Mouse (Mus musculus): ENCODE measurements at regions not wholly inside any gene's neighbourhood (a gene's known extent, or its start where the extent isn't known, plus 50 kb on each side); places are given as distances from the start of the nearest gene placed in this dataset.

- Histone ChIP-seq H3K27me3 (ENCODE audit: control insufficient read depth, insufficient read depth, low read length) (no peaks in the 10 kb centered on the region), H3K27ac (ENCODE audit: control insufficient read depth, insufficient read depth, low read depth, low read length) (no peak overlapping the region), H3K4me1 (ENCODE audit: control insufficient read depth, insufficient read depth, low read length) (no peaks in the 10 kb centered on the region), H3K36me3 (ENCODE audit: control insufficient read depth, insufficient read depth, low read length) (no peaks in the 10 kb centered on the region), H3K4me3 (ENCODE audit: control insufficient read depth, low read depth, low read length) (no peak overlapping the region)
- TF ChIP-seq CTCF (IDR thresholded peaks at IDR 0.05; ENCODE audit: control insufficient read depth, insufficient read depth, insufficient replicate concordance, low read depth, low read length) (peak; percentile 31; the same call in 1 of the 2 replicates), POLR2A (IDR thresholded peaks at IDR 0.05; ENCODE audit: control insufficient read depth, low read depth, low read length) (no peak)
Measured at GRCm38 (mm10) chr1:174999265-175000200, 77.9 kb upstream of the Grem2 start.

GRCm38 (mm10) chr1:174992520-174992919 lies 70.9 kb upstream of the Grem2 start:
- Histone ChIP-seq H3K27ac (ENCODE audit: control insufficient read depth, insufficient read depth, low read depth, low read length) (no peak overlapping the region), H3K27me3 (ENCODE audit: control insufficient read depth, insufficient read depth, low read length) (no peaks in the 10 kb centered on the region), H3K36me3 (ENCODE audit: control insufficient read depth, insufficient read depth, low read length) (no peaks in the 10 kb centered on the region), H3K4me1 (ENCODE audit: control insufficient read depth, insufficient read depth, low read length) (no peaks in the 10 kb centered on the region), H3K4me3 (ENCODE audit: control insufficient read depth, low read depth, low read length) (no peak overlapping the region)
- TF ChIP-seq POLR2A (IDR thresholded peaks at IDR 0.05; ENCODE audit: control insufficient read depth, low read depth, low read length) (no peak), CTCF (IDR thresholded peaks at IDR 0.05; ENCODE audit: control insufficient read depth, insufficient read depth, insufficient replicate concordance, low read depth, low read length) (no peak)

- H3K27ac ChIP-seq (ENCODE audit: control insufficient read depth, insufficient read depth, low read depth, low read length) = no peak overlapping the region
- H3K36me3 ChIP-seq (ENCODE audit: control insufficient read depth, insufficient read depth, low read length) = no peaks in the 10 kb centered on the region
- no peak overlapping the region for H3K4me3 ChIP-seq (ENCODE audit: control insufficient read depth, low read depth, low read length)
- no peaks in the 10 kb centered on the region for H3K27me3 ChIP-seq (ENCODE audit: control insufficient read depth, insufficient read depth, low read length)
- H3K4me1 ChIP-seq (ENCODE audit: control insufficient read depth, insufficient read depth, low read length) = no peaks in the 10 kb centered on the region
- TF ChIP-seq POLR2A (IDR thresholded peaks at IDR 0.05; ENCODE audit: control insufficient read depth, low read depth, low read length) (no peak), CTCF (IDR thresholded peaks at IDR 0.05; ENCODE audit: control insufficient read depth, insufficient read depth, insufficient replicate concordance, low read depth, low read length) (no peak)
Measured at GRCm38 (mm10) chr1:174988590-174988989, 67.0 kb upstream of the Grem2 start.

DNA sequence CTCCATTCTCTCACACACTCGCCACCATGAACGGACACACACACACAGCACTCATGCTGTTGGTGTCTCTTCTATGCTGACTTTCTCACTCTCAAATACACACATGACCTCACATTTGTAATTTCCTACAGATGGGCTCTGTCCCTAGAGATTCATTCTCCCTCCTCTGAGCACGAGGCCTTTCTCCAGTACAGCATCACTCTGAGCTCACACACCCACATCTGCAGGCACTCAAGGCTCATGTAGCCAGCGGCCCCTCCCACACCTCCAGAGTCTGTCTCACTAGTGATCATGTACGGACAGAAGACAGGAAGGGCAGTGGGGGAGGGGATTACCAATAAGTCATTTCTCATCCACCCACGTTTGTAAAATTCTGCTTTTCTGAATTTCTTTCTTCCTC lies 50.3 kb upstream of the Grem2 start:
- TF ChIP-seq POLR2A (IDR thresholded peaks at IDR 0.05; ENCODE audit: control insufficient read depth, low read depth, low read length) (no peak), CTCF (IDR thresholded peaks at IDR 0.05; ENCODE audit: control insufficient read depth, insufficient read depth, insufficient replicate concordance, low read depth, low read length) (no peak)
- no peak overlapping the region for H3K27ac ChIP-seq (ENCODE audit: control insufficient read depth, insufficient read depth, low read depth, low read length)
- H3K27me3 ChIP-seq (ENCODE audit: control insufficient read depth, insufficient read depth, low read length) = no peaks in the 10 kb centered on the region
- H3K4me3 ChIP-seq (ENCODE audit: control insufficient read depth, low read depth, low read length) = no peak overlapping the region
- no peaks in the 10 kb centered on the region for H3K36me3 ChIP-seq (ENCODE audit: control insufficient read depth, insufficient read depth, low read length)
- no peaks in the 10 kb centered on the region for H3K4me1 ChIP-seq (ENCODE audit: control insufficient read depth, insufficient read depth, low read length)

Data from testis, adult 2 months (tissue).